Mouse (Mus musculus): ENCODE measurements at regions not wholly inside any gene's neighbourhood (a gene's known extent, or its start where the extent isn't known, plus 50 kb on each side); places are given as distances from the start of the nearest gene placed in this dataset.
A peak's percentile ranks its signal among the peaks of the same experiment; 100 is the strongest.

DNA sequence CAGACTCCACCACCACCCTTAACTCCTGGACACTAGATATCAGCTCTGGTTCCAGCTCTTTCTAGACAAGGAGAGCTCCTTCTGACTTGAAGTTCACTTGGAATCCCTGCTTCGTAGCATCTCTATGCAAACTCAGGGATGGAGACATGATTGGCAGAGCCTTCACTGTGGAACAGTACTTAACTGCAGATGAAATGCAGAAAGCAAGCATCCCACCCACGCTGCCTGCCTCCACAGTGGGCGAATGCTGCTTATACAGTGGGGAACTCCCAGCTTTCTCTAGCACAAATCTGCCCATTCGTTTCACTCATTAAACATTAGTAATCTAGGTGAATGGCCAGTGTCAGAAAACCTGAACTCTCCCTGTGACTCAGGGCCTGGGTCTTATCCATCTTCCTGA is 92.0 kb upstream of the Coch start:
- no peak for TF ChIP-seq POLR2A (IDR thresholded peaks at IDR 0.05; ENCODE audit: borderline replicate concordance, extremely low read depth, insufficient read depth, insufficient read length, poor library complexity, severe bottlenecking)
- no peak for TF ChIP-seq CTCF (IDR thresholded peaks at IDR 0.05; ENCODE audit: borderline replicate concordance, extremely low read depth, insufficient read depth, insufficient read length)
- DNase-seq (ENCODE audit: low read depth), result no peak

- no peak for DNase-seq (ENCODE audit: low read depth)
- TF ChIP-seq POLR2A (IDR thresholded peaks at IDR 0.05; ENCODE audit: borderline replicate concordance, extremely low read depth, insufficient read depth, insufficient read length, poor library complexity, severe bottlenecking) (no peak), CTCF (IDR thresholded peaks at IDR 0.05; ENCODE audit: borderline replicate concordance, extremely low read depth, insufficient read depth, insufficient read length) (no peak)
These were observed 90.4 kb upstream of the Coch start for GRCm38 (mm10) chr12:51502724-51503123.

DNA sequence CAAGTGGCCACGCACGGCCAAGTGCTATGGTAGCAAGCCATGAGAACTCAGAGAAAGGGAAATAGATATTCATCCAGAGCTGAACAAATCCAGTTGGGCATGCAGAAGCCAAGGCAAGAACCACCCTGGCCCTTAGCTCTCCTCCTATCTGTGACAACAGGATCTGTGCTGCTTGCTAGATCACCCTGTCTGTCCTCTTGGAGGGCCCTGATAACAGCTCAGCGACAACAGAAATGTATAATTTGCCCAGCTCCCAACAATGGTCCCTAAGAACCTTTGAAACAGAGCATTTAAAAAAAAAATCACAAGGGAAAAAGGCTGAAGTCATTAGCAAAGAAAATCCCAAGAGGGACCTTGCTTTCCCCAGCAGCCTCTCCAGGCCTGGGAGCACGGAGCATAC is 89.4 kb upstream of the Coch start:
- TF ChIP-seq CTCF (IDR thresholded peaks at IDR 0.05; ENCODE audit: borderline replicate concordance, extremely low read depth, insufficient read depth, insufficient read length) (no peak), POLR2A (IDR thresholded peaks at IDR 0.05; ENCODE audit: borderline replicate concordance, extremely low read depth, insufficient read depth, insufficient read length, poor library complexity, severe bottlenecking) (no peak)
- no peak for DNase-seq (ENCODE audit: low read depth)

DNA sequence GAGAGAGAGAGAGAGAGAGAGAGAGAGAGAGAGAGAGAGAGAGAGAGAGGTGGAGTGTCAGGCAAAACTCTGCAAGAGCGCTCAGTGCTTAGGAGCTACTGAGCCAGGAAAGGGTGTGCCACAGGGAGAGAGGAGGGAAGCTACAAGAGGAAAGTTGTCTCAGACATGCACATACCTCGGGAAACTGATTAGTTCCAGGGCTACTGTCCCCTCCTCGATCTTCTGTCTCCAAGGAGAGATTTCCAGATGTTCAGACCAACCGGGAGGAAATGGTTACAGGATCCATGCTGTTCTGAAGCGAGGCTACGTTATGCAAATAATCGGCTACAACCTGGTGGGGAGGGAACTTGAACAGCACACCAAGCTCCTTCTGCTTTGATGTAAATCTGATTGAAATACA is 88.6 kb upstream of the Coch start:
- DNase-seq (ENCODE audit: low read depth), result peak; percentile 12
- no peak for TF ChIP-seq CTCF (IDR thresholded peaks at IDR 0.05; ENCODE audit: borderline replicate concordance, extremely low read depth, insufficient read depth, insufficient read length)
- TF ChIP-seq POLR2A (IDR thresholded peaks at IDR 0.05; ENCODE audit: borderline replicate concordance, extremely low read depth, insufficient read depth, insufficient read length, poor library complexity, severe bottlenecking), result no peak

GRCm38 (mm10) chr12:51510010-51510409 is 83.1 kb upstream of the Coch start:
- TF ChIP-seq POLR2A (IDR thresholded peaks at IDR 0.05; ENCODE audit: borderline replicate concordance, extremely low read depth, insufficient read depth, insufficient read length, poor library complexity, severe bottlenecking), result no peak

GRCm38 (mm10) chr12:51516726-51517125 is 76.4 kb upstream of the Coch start:
- TF ChIP-seq CTCF (IDR thresholded peaks at IDR 0.05; ENCODE audit: borderline replicate concordance, extremely low read depth, insufficient read depth, insufficient read length), result no peak
- TF ChIP-seq POLR2A (IDR thresholded peaks at IDR 0.05; ENCODE audit: borderline replicate concordance, extremely low read depth, insufficient read depth, insufficient read length, poor library complexity, severe bottlenecking), result no peak
- no peak for DNase-seq (ENCODE audit: low read depth)

More at GRCm38 (mm10) chr12:51510010-51510409, 83.1 kb upstream of the Coch start:
- no peak for DNase-seq (ENCODE audit: low read depth)

DNA sequence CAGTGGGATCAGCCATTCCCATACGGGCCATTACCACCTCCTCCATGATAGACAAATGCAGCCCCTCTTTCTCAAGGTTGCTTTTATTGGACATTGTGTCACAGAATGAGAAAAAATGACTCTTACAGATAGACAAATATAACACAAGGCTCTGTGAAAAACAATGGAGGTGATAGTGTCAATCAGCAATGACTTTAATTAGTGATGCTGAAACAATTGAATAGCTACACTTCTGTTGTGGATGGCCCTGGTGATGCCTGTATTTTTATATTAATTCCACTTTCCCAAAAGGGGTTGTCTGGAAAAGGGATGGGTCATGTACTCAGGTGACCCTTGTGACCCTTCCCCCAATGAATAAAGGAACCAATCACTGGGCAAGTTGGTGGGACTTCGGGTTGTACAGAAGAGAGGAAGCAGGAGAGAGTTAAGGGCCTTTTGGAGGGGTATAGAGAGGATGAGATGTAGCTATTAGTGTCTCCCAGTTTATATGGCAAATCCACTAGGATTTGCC is 71.5 kb upstream of the Coch start:
- TF ChIP-seq CTCF (IDR thresholded peaks at IDR 0.05; ENCODE audit: borderline replicate concordance, extremely low read depth, insufficient read depth, insufficient read length) (no peak), POLR2A (IDR thresholded peaks at IDR 0.05; ENCODE audit: borderline replicate concordance, extremely low read depth, insufficient read depth, insufficient read length, poor library complexity, severe bottlenecking) (no peak)
- no peak for DNase-seq (ENCODE audit: low read depth)

DNA sequence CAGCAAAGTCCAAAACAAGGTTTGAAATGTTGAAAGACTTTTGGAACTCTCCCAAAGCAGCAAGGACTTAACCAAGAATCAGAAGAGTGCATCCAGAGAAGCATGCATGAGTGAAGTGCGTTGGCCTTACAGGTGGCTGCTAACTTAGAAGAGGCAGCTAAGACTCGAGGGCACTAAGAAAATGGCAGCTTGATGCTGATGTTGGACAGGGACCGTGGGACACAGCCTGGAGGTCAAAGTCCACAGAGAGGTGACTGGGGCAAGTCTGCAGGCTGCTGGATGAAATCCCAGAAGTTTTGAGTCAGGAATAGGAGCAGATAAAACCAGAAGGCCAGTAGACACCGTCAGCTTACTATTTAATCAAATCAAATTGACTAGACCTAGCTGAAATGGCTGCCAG is 69.3 kb upstream of the Coch start:
- no peak for TF ChIP-seq CTCF (IDR thresholded peaks at IDR 0.05; ENCODE audit: borderline replicate concordance, extremely low read depth, insufficient read depth, insufficient read length)
- TF ChIP-seq POLR2A (IDR thresholded peaks at IDR 0.05; ENCODE audit: borderline replicate concordance, extremely low read depth, insufficient read depth, insufficient read length, poor library complexity, severe bottlenecking), result no peak
- DNase-seq (ENCODE audit: low read depth), result no peak

GRCm38 (mm10) chr12:51527854-51528253 is 65.3 kb upstream of the Coch start:
- DNase-seq (ENCODE audit: low read depth), result no peak
- no peak for TF ChIP-seq CTCF (IDR thresholded peaks at IDR 0.05; ENCODE audit: borderline replicate concordance, extremely low read depth, insufficient read depth, insufficient read length)
- TF ChIP-seq POLR2A (IDR thresholded peaks at IDR 0.05; ENCODE audit: borderline replicate concordance, extremely low read depth, insufficient read depth, insufficient read length, poor library complexity, severe bottlenecking), result no peak

DNA sequence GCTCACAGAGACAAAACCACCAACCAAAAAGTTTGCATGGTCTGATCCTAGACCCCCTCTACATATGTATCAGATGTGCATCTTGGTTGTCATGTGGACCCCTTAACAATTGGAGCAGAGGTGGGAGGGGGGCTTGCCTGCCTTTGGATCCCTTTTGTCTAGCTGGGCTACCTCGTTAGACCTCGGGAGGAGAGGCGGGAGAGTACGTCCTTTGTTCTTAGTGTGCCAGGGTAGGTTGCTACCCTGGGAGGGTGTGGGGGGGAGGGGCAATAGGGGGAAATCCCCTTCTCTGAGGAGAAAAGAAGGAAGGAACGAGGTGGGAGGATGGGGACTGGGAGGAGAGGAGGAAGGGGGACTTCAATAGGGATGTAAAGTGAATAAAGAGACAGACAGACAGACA is 58.5 kb upstream of the Coch start:
- TF ChIP-seq CTCF (IDR thresholded peaks at IDR 0.05; ENCODE audit: borderline replicate concordance, extremely low read depth, insufficient read depth, insufficient read length) (no peak), POLR2A (IDR thresholded peaks at IDR 0.05; ENCODE audit: borderline replicate concordance, extremely low read depth, insufficient read depth, insufficient read length, poor library complexity, severe bottlenecking) (no peak)
- DNase-seq (ENCODE audit: low read depth), result no peak

DNA sequence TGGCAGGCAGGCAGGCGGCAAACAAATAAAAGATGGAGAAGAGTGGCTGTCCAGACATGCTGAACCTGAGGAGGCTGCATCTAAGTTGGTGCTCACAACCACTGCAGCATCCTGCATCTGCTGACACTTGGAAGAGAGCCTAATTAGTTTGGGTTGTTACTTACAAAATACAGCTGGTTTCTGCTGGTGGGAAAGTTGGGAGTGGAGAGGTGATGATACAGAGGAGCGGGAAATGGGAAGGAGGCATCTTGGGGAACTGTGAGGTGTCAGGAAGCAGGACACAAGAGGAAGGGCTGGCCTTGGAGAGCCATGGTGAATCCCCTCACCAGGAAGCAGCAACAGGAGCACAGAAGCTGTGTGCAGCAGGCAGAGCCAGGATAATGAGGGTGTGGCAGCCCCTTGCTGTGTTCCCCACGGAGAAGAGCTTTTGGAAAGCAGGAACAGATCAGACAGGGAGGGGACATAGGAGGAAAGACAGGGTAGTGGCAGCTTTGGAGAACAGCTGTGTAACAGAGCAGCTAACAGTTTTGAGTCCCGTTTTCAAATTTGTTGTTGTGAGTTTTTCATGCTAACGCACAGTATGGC is 58.0 kb upstream of the Coch start:
- peak; percentile 2 for DNase-seq (ENCODE audit: low read depth)
- TF ChIP-seq CTCF (IDR thresholded peaks at IDR 0.05; ENCODE audit: borderline replicate concordance, extremely low read depth, insufficient read depth, insufficient read length), result no peak

Measured in brain, embryonic 14.5 days (tissue).